Mouse (Mus musculus): ENCODE results near the gene Pctp.

Gene Pctp

DNA sequence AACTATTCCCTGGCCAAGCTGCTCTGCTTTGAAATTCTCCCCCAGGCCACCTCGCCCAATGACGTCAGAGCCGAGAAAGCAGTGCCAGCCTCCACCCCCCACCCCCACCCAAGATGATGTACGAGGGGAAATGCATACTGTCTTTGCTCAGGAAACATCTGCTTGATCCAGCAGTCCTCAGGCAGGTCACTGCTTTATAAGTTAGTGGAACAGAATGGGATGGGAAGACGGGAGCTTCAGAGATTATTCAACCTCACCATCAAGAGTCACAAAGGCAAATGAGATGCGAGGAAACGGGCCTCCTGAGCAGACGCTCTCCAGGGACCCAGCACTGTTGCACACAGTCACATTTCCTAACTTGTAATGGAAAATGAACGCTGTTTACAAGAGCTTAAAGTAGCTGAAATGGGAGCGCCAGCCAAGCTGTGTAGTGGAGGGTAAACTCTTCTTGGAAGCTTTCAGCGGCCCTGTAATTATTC lies 24.3 kb downstream of the Pctp start:
- peak; percentile 46 to 60 for DNase-seq (ENCODE audit: low spot score in 2 of 2)

DNA sequence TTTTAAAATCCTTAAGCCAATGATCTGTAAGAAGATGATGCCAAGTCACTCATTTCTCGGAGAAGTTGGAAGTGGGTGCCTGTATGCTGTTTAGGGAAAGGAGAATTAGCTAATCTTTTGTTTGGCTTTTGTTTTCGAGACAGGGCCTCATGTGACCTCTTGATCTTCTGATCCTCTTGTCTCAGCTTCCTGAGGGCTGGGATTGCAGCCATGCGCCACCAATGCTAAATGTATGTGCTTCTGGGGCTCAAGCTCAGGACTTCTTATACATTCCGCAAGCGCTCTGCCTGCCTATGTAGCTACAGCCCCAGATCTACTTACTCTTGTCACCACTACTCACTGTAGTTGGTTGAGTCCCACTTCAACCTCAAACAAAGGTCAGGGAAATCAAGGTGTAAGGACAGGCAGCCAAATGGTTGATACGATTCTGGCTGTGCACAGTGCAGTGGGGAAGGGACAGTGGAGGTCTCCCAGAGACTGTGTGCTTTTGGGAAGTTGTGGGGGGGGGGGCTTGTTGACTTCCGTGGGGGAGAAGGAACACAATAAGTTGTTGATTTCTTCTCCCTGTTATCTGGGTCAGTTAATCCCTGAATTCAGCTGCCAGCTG lies 24.8 kb downstream of the Pctp start:
- DNase-seq (ENCODE audit: low spot score in 2 of 2): no peak

DNA sequence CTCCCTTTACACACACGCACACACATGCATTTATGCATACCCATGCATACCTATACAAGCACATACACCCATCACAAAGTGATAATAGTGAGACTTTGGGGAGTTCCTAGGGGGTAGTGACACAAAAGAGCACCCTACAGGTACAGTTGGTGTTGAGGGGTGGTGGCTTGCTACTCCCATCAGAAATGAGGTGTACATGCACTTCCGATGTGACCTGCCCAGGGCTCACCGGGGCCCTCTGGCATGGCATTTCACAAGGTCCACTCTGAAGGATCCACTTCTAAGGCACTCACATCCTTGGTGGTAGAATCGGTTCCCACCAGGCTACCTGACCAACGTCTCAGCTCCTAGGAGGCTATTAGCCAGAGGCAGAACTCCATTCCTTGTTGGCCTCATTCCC lies 26.3 kb downstream of the Pctp start:
- no peak for DNase-seq (ENCODE audit: low spot score in 2 of 2)

DNA sequence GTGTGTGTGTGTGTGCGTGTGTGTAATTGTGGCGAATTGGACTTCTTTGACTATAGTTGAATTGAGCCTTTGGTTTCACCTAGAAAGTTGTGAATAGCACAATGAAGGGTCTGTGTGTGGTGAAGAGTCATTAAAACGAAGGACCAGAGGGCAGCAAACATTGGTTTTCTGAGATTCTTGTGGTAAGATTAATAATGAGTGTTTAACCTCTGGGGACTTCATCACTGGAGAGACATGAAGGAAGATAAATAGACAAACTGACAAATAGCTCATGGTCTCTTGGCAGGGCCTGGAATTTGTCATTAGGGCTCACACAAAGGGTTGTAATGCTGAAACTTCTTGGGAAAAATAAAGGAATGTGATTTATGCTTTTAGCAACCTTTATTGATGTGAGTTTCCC lies 31.4 kb downstream of the Pctp start:
- no peak for DNase-seq (ENCODE audit: low spot score in 2 of 2)

DNA sequence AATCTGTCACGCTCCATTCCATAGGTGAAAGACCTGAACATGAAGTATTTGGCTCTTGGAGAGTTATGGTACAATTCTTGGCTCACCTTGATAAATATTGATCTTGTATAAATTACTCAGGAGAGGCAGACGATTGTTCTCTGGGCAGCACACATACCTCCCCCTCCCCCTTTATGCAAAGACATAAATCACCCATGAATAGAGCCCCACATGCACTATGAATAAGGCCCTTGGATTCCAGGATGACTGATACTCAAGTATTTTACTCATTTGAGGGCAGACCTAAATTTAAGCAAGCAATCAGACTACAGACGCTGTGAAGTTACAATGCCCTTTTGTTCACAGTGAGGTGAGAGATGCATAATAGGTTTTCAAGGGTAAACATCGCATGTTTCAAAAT lies 32.0 kb downstream of the Pctp start:
- DNase-seq (ENCODE audit: low spot score in 2 of 2): no peak

DNA sequence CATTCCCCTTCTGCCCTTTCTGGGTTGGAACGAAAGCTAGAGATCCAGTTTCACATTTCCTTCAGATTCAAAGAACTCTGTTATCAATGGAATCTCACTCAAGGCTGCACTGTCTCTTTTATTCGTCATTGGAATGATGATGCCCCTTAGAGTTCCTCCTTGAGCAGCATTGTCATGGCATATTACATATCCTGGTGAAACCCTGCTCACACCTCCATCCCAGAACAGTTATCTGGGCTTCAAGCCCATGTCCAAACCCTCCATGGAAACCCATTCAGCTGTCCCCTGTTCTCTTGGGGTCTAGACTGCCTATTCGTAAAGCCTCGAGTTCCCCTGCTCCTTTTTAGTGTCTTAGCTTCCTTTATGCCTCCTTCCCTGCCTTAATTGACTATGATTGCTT lies 33.6 kb downstream of the Pctp start:
- DNase-seq (ENCODE audit: low spot score in 2 of 2): no peak

DNA sequence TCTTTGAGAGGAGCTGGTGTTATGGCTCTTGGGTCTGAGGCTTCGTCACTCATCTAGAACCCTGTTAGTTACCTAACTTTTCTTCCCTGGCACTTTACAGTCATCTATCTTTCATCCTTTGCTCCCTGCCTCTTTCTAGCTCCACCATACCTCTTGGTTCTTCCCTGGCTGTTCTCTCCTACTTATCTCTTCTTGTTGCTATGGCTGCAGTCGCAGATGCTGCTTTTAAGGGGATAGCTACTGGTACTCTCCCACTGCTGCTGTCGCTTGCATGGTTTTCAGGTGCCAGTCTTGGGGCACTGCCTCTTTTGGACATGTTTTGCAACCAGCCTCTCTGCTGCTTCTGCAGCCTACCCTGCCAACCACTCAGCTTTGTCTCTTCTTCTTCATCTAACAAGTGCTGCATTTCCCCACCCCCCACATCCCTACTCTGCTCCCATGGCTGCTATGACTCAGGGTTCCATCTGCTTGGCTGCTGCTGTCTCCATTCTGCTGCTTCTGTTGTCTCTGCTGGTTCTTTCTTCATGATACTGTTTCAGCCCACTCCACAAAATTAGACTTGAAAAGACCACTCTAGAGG lies 51.9 kb downstream of the Pctp start:
- DNase-seq (ENCODE audit: low spot score in 2 of 2): no peak

DNA sequence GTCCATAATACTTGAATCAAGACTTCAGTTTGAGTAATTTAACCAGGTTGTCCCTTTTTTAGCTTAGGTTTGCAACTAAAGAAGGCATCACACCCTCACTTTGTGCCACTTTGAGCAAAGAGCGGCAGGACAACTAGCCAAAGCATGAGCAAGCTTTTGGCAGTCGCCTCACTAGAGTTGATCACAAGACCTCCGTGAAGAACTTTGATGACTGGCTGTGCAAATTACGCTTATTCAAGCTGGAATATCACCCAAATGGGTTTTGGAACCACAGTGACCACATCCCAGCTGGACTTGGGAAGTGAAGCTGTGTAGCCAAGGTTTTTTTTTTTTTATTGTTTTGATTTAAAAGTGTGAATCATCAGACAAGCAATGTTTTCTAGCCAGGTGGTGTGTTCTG lies 54.9 kb downstream of the Pctp start:
- DNase-seq (ENCODE audit: low spot score in 2 of 2): no peak

DNA sequence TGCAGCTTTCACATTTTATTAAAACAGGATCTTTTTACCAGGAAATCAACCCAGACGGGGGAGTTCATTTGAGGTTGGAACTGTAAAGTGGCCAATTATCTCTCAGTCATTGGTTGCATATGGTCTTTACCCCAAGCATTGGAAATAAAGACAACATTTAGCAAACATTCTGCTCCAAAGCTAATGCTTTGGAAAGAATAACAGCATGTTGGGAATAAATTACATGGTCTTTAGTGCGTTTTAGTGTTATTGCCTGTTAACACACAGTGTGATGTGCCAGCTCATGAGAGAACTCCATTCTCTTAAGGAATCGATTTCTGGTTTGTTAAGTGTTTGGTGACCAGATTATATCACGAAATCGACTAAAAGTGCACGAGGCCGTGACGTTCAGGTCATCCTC lies 57.5 kb downstream of the Pctp start:
- DNase-seq (ENCODE audit: low spot score in 2 of 2): no peak

DNA sequence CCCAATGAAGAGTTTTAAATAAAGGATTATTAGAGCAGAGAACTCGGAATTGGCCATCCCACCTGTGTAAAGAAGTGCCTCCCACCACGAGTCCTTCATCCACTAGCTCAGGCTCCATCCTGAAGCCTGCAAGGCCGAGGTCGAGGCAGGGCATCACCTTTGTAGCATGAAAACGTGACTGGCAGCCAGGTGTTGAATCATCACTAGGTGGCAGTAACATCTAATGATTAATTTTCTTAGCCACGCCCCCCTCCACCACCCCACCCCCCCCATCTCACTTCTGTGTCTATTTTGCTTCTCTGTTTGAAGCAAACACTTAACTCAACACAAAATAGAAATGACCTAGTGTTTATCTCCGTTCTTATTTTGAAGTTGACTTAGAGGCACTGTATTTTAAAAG lies 65.5 kb downstream of the Pctp start:
- no peak for DNase-seq (ENCODE audit: low spot score in 2 of 2)
